Mouse (Mus musculus) heart, embryonic 11.5 days (tissue): Measurements from ENCODE around the gene Timm17a. TPM values are rescaled to one million over a fixed set of nuclear protein-coding genes. Genes with fewer than 3 reads are reported as not detected.

Experiments used
- ATAC-seq: fragments of 200-750 bp; cut with Nextera tagmentation; replicated peaks from 2 replicates; pipeline ENCODE4 v1.8.0; 2017; ENCODE audit warnings: moderate library complexity; ENCODE audit not compliant: insufficient number of reproducible peaks, low FRiP score, low TSS enrichment
- H3K27ac ChIP-seq: fragments of 300-500 bp; sonication (generic); 2 replicates; pipeline ENCODE4 v1.5.1; 2014; ENCODE audit warnings: mild to moderate bottlenecking, low read depth, low read length
- H3K27me3 ChIP-seq: fragments of 300-500 bp; sonication (generic); 2 replicates; pipeline ENCODE4 v1.6.1; 2014; ENCODE audit warnings: mild to moderate bottlenecking, low read length, mixed read lengths; ENCODE audit not compliant: control insufficient read depth, insufficient read depth
- H3K36me3 ChIP-seq: fragments of 300-500 bp; sonication (generic); 2 replicates; pipeline ENCODE4 v1.6.1; 2014; ENCODE audit warnings: mild to moderate bottlenecking, low read length, moderate library complexity, mixed read lengths; ENCODE audit not compliant: control insufficient read depth, insufficient read depth
- H3K4me1 ChIP-seq: fragments of 300-500 bp; sonication (generic); 2 replicates; pipeline ENCODE4 v1.6.1; 2014; ENCODE audit warnings: low read length; ENCODE audit not compliant: control insufficient read depth, insufficient read depth
- H3K4me2 ChIP-seq: fragments of 300-500 bp; sonication (generic); 2 replicates; pipeline ENCODE4 v1.6.1; 2014; ENCODE audit warnings: mild to moderate bottlenecking, moderate library complexity
- H3K4me3 ChIP-seq: fragments of 300-500 bp; sonication (generic); 2 replicates; pipeline ENCODE4 v1.5.1; 2014; ENCODE audit warnings: low read depth, low read length
- H3K9ac ChIP-seq: fragments of 300-500 bp; sonication (generic); 2 replicates; pipeline ENCODE4 v1.6.1; 2014; ENCODE audit warnings: mild to moderate bottlenecking, low read depth, low read length, moderate library complexity
- H3K9me3 ChIP-seq: fragments of 300-500 bp; sonication (generic); replicated peaks from 2 replicates; pipeline ENCODE4 v1.6.1; 2016; ENCODE audit warnings: low read length; ENCODE audit not compliant: control insufficient read depth
- WGBS: fragments of 180-500 bp; shearing (Covaris S2); extraction: QIAGEN DNeasy Blood & Tissue Kit; methylation state at CpG from one replicate; pipeline ENCODE4 v1.1.7; 2014; ENCODE audit not compliant: insufficient replicate concordance; 5-methylcytosine and 5-hydroxymethylcytosine counted together
- polyA plus RNA-seq: library from polyadenylated mRNA; unstranded; fragments of >200 nt; fragmentation: Nextera tagmentation; extraction: Ambion mirVana; gene quantifications from 2 replicates; pipeline ENCODE4 v1.2.1, GENCODE M21; 2014

The Timm17a gene
- polyA plus RNA-seq, 1 experiment from 2014 or later: 333 TPM

- no peak overlapping the region for H3K4me3 ChIP-seq
- no peaks in the 10 kb centered on the region for H3K27me3 ChIP-seq
- no peaks in the 10 kb centered on the region for H3K9me3 ChIP-seq
- H3K27ac ChIP-seq: no peak overlapping the region
- H3K4me2 ChIP-seq: no peak overlapping the region
- no peaks in the 10 kb centered on the region for H3K4me1 ChIP-seq
- 72% methylated on average over 8 of the region's 8 CpGs for WGBS
- no peak for ATAC-seq
- no peak overlapping the region for H3K9ac ChIP-seq
- H3K36me3 ChIP-seq: no peaks in the 10 kb centered on the region
Observed at GRCm38 (mm10) chr1:135341947-135342346, 28.4 kb upstream of the Timm17a start.

GRCm38 (mm10) chr1:135330578-135330977 lies 17.0 kb upstream of the Timm17a start:
- Histone ChIP-seq H3K27ac (no peak overlapping the region), H3K4me2 (no peak overlapping the region), H3K9me3 (no peaks in the 10 kb centered on the region), H3K4me1 (peaks cover 20% of the 10 kb centered on the region), H3K9ac (no peak overlapping the region), H3K36me3 (no peaks in the 10 kb centered on the region), H3K27me3 (0 out of 2 replicates have a peak, but pooled peaks cover 3% of the 10 kb centered on the region), H3K4me3 (no peak overlapping the region)
- no peak for ATAC-seq
- 60% methylated on average over 6 of the region's 6 CpGs for WGBS

GRCm38 (mm10) chr1:135328368-135328767 lies 14.8 kb upstream of the Timm17a start:
- H3K9ac ChIP-seq: no peak overlapping the region
- H3K4me1 ChIP-seq: peaks cover 18% of the 10 kb centered on the region
- no peak overlapping the region for H3K4me3 ChIP-seq
- H3K36me3 ChIP-seq: no peaks in the 10 kb centered on the region
- 0 out of 2 replicates have a peak, but pooled peaks cover 3% of the 10 kb centered on the region for H3K27me3 ChIP-seq
- 54% methylated on average over 5 of the region's 5 CpGs for WGBS
- no peak overlapping the region for H3K4me2 ChIP-seq
- H3K27ac ChIP-seq: no peak overlapping the region
- H3K9me3 ChIP-seq: no peaks in the 10 kb centered on the region
- no peak for ATAC-seq

- Histone ChIP-seq H3K27ac (no peak overlapping the region), H3K4me3 (no peak overlapping the region), H3K9ac (no peak overlapping the region), H3K27me3 (0 out of 2 replicates have a peak, but pooled peaks cover 3% of the 10 kb centered on the region), H3K4me2 (peak overlapping the region; percentile 72), H3K4me1 (peaks cover 10% of the 10 kb centered on the region), H3K36me3 (no peaks in the 10 kb centered on the region), H3K9me3 (no peaks in the 10 kb centered on the region)
- no peak for ATAC-seq
- 74% methylated on average over 2 of the region's 2 CpGs for WGBS
Observed at GRCm38 (mm10) chr1:135325934-135326333, 12.4 kb upstream of the Timm17a start.

- peak within 1 kb of the TSS; percentile 32 for H3K4me3 ChIP-seq
- 0 out of 2 replicates have a peak, but pooled peaks have one; percentile 68 for ATAC-seq
- peaks cover 4% of the 10 kb centered on the region; the same call in 1 of the 2 replicates for H3K4me1 ChIP-seq
- H3K9me3 ChIP-seq: no peaks in the 10 kb centered on the region
- H3K27me3 ChIP-seq: 0 out of 2 replicates have a peak, but pooled peaks cover 3% of the 10 kb centered on the region
- WGBS: 11% methylated on average over 8 of the region's 8 CpGs
- peak within 1 kb of the TSS; percentile 29; the same call in 1 of the 2 replicates for H3K27ac ChIP-seq
- peak within 1 kb of the TSS; percentile 64; the same call in 1 of the 2 replicates for H3K9ac ChIP-seq
- H3K4me2 ChIP-seq: peak within 1 kb of the TSS; percentile 72
- no peaks in the 10 kb centered on the region for H3K36me3 ChIP-seq
Observed at GRCm38 (mm10) chr1:135324571-135324970, 11.0 kb upstream of the Timm17a start, which contains the start of gene Lmod1. Gene Lmod1 (plus strand): TSS chr1:135324807.

GRCm38 (mm10) chr1:135323367-135323901 lies 9.9 kb upstream of the Timm17a start:
- Histone ChIP-seq H3K9ac (no peak overlapping the region), H3K4me1 (peaks cover 4% of the 10 kb centered on the region; the same call in 1 of the 2 replicates), H3K27ac (no peak overlapping the region), H3K9me3 (no peaks in the 10 kb centered on the region), H3K4me3 (no peak overlapping the region), H3K36me3 (no peaks in the 10 kb centered on the region), H3K27me3 (0 out of 2 replicates have a peak, but pooled peaks cover 3% of the 10 kb centered on the region), H3K4me2 (no peak overlapping the region)
- no peak for ATAC-seq
- WGBS: 69% methylated on average over 7 of the region's 7 CpGs

- no peaks in the 10 kb centered on the region for H3K27me3 ChIP-seq
- peak overlapping the region; percentile 84 for H3K4me2 ChIP-seq
- H3K27ac ChIP-seq: no peak overlapping the region
- H3K4me3 ChIP-seq: peak overlapping the region; percentile 72
- H3K9me3 ChIP-seq: no peaks in the 10 kb centered on the region
- H3K9ac ChIP-seq: peak overlapping the region; percentile 96
- WGBS: 68% methylated on average over 4 of the region's 4 CpGs
- peaks cover 13% of the 10 kb centered on the region for H3K4me1 ChIP-seq
- peaks cover 14% of the 10 kb centered on the region for H3K36me3 ChIP-seq
- no peak for ATAC-seq
Observed at GRCm38 (mm10) chr1:135312201-135312600, 1.4 kb downstream of the Timm17a start.

- Histone ChIP-seq H3K36me3 (peaks cover 14% of the 10 kb centered on the region), H3K27me3 (no peaks in the 10 kb centered on the region), H3K9me3 (no peaks in the 10 kb centered on the region), H3K4me3 (no peak overlapping the region), H3K27ac (no peak overlapping the region), H3K4me2 (no peak overlapping the region), H3K9ac (no peak overlapping the region), H3K4me1 (peaks cover 13% of the 10 kb centered on the region)
- 70% methylated on average over 6 of the region's 6 CpGs for WGBS
- ATAC-seq: no peak
Observed at GRCm38 (mm10) chr1:135311356-135311755, 2.2 kb downstream of the Timm17a start.

GRCm38 (mm10) chr1:135290908-135291307 lies 22.7 kb downstream of the Timm17a start:
- Histone ChIP-seq H3K27me3 (no peaks in the 10 kb centered on the region), H3K9me3 (no peaks in the 10 kb centered on the region), H3K4me3 (no peak overlapping the region), H3K9ac (no peak overlapping the region), H3K36me3 (peaks cover 9% of the 10 kb centered on the region), H3K27ac (no peak overlapping the region), H3K4me1 (no peaks in the 10 kb centered on the region), H3K4me2 (no peak overlapping the region)
- ATAC-seq: no peak
- WGBS: 80% methylated on average over 5 of the region's 5 CpGs
